Mouse (Mus musculus) hindbrain, embryonic 11.5 days (tissue): Measurements from ENCODE around the gene Yjefn3. TPM values are rescaled to one million over a fixed set of nuclear protein-coding genes. Genes with fewer than 3 reads are reported as not detected.

ENCODE experiments used
- ATAC-seq: fragments of 200-750 bp; cut with Nextera tagmentation; 2 replicates; pipeline ENCODE4 v1.8.0; 2017; ENCODE audit warnings: mild to moderate bottlenecking, moderate TSS enrichment, moderate library complexity; ENCODE audit not compliant: low FRiP score
- DNase-seq: peaks from one replicate; pipeline ENCODE4 v3.0.0-alpha.2; 2015; ENCODE audit warnings: low spot score
- H3K27ac ChIP-seq: fragments of 300-500 bp; sonication (generic); 2 replicates; pipeline ENCODE4 v1.5.1; 2014; ENCODE audit warnings: mild to moderate bottlenecking, low read depth, low read length
- H3K27me3 ChIP-seq: fragments of 300-500 bp; sonication (generic); 2 replicates; pipeline ENCODE4 v1.6.1; 2014; ENCODE audit warnings: mild to moderate bottlenecking, low read length, moderate library complexity, mixed read lengths; ENCODE audit not compliant: control insufficient read depth, insufficient read depth
- H3K36me3 ChIP-seq: fragments of 300-500 bp; sonication (generic); 2 replicates; pipeline ENCODE4 v1.6.1; 2014; ENCODE audit warnings: mild to moderate bottlenecking, low read length, moderate library complexity, mixed read lengths; ENCODE audit not compliant: control insufficient read depth, insufficient read depth
- H3K4me1 ChIP-seq: fragments of 300-500 bp; sonication (generic); replicated peaks from 2 replicates; pipeline ENCODE4 v1.6.1; 2014; ENCODE audit warnings: low read length, mixed read lengths; ENCODE audit not compliant: control insufficient read depth, insufficient read depth
- H3K4me2 ChIP-seq: fragments of 300-500 bp; sonication (generic); replicated peaks from 2 replicates; pipeline ENCODE4 v1.6.1; 2014; ENCODE audit warnings: mild to moderate bottlenecking, low read depth, low read length
- H3K4me3 ChIP-seq: fragments of 300-500 bp; sonication (generic); 2 replicates; pipeline ENCODE4 v1.5.1; 2014; ENCODE audit warnings: low read depth, low read length
- H3K9ac ChIP-seq: fragments of 300-500 bp; sonication (generic); 2 replicates; pipeline ENCODE4 v1.6.1; 2014; ENCODE audit warnings: low read depth, low read length
- H3K9me3 ChIP-seq: fragments of 300-500 bp; sonication (generic); 2 replicates; pipeline ENCODE4 v1.6.1; 2016; ENCODE audit warnings: low read length; ENCODE audit not compliant: control insufficient read depth
- WGBS: fragments of 180-500 bp; shearing (Covaris S2); extraction: QIAGEN DNeasy Blood & Tissue Kit; methylation state at CpG from one replicate; pipeline ENCODE4 v1.1.7; 2014; 5-methylcytosine and 5-hydroxymethylcytosine counted together
- polyA plus RNA-seq: library from polyadenylated mRNA; unstranded; fragments of >200 nt; fragmentation: Nextera tagmentation; extraction: Ambion mirVana; gene quantifications from 2 replicates; pipeline ENCODE4 v1.2.1, GENCODE M21; 2014

Yjefn3 gene
- polyA plus RNA-seq, 1 experiment from 2014 or later = 6.1 TPM

DNA sequence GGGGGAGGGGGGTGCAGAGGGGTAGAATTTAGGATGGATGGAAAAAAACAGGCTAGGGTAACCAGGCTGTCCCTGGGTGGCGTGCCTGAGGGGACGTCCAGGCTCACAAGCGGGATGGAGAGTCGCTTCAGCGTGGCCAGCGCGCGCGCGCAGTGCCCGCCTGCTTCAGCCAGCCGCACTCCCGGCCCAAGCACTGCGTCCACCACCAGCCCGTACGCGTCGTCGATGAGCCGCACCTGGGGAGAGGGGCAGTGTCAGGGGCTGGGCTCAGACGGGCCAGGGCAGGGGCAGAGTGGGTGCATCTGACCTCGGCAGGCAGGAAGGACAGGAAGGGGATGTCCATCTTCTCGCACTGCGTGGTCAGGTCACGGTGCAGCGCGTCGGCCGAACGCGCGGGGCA, 13.6 kb downstream of the Yjefn3 start:
- Histone ChIP-seq H3K27ac (no peak overlapping the region), H3K9me3 (no peaks in the 10 kb centered on the region), H3K4me2 (no peak overlapping the region; the same call in 1 of the 2 replicates), H3K9ac (no peak overlapping the region), H3K4me3 (peak overlapping the region; percentile 10; the same call in 1 of the 2 replicates), H3K36me3 (0 out of 2 replicates have a peak, but pooled peaks cover 3% of the 10 kb centered on the region), H3K4me1 (peaks cover 11% of the 10 kb centered on the region), H3K27me3 (peaks cover 67% of the 10 kb centered on the region)
- ATAC-seq (no peak), DNase-seq (peak; percentile 55)
- WGBS = 5% methylated on average over 32 of the region's 32 CpGs

DNA sequence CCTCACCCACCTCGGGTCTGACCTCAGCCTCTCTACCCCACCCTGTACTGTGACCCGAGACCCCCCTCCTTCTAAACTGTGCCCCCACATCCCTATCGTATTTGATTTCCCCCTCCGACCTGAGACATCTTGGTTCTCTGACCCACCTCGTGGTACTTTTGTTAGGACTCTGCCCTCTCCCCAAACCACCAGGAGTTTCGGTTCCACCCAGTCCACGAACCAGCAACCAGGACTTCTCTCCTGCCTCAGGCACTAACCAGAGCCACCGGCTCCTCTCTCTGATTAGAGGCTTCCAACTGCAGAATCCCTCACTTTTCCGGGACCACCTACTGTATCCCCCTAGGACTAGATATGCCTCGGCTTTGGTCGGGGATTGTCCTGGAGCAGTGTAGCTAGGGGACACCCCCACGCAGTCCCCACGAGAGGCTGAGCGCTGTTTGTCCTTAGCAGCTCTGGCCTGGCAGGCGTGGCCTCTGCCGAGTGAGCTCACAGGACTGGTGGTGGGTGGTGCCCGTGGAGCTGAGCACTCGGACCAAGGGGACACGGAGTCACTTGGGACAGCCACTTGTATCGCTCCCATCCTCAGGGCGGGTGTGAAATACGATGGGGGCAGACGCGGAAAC, 14.2 kb downstream of the Yjefn3 start:
- WGBS = 10% methylated on average over 24 of the region's 24 CpGs
- Histone ChIP-seq H3K9ac (no peak overlapping the region), H3K4me1 (peaks cover 11% of the 10 kb centered on the region), H3K27me3 (peaks cover 73% of the 10 kb centered on the region), H3K27ac (no peak overlapping the region), H3K36me3 (no peaks in the 10 kb centered on the region), H3K4me2 (no peak overlapping the region; the same call in 1 of the 2 replicates), H3K9me3 (no peaks in the 10 kb centered on the region), H3K4me3 (peak overlapping the region; percentile 10; the same call in 1 of the 2 replicates)
- DNase-seq (peak; percentile 40), ATAC-seq (no peak)

DNA sequence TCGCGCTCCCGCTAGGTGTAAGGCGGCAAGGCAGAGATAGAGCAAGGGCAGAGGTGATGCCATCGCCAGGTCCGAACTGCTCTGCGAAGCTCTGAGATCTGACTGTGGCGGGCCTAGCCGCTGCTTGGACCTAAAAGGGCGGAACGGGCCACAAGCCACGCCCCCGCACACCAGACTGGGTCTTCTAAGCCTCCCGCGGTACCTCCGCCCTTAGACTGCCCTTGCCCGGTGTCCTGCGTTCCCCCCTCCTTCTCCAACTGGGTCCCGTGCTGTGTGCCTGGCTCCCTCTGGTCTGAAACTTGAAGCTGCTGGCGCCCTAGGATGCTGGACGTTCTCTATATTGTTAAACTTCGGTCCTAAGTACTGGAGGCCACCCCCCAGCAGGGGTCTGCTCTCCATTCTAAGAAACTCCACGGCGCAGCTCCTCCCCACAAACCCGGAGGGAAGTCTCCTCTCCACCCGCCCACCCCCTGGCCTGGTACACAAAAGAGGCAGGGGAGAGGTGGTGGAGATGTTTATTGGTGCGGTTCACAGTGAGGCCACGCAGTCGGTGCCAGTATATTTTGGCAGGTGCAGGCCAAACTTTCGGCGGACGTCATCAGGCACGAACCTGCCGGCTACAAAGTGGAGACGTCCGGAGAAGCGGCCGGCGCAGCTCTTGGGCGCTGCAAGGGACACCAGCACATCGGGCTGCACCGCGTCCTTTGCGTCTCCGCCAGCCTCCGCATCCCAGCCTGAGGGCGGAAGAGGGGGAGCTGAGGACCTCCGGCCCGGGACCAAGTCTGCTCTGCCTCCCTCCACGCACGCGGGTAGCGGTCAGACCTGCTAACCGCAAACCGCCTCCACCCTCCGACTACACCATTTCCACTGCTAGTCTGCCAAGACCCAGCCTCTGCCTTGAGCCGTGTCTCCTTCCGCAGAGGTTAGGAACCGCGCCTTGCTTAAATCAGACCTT, 14.9 kb downstream of the Yjefn3 start, which contains the start of gene Cilp2:
Gene Cilp2, minus strand, starts transcription at position 399 of the 955 bp plus-strand sequence.
- H3K4me2 ChIP-seq = peak within 1 kb of the TSS; percentile 12; the same call in 1 of the 2 replicates
- H3K9me3 ChIP-seq = no peaks in the 10 kb centered on the region
- peaks cover 80% of the 10 kb centered on the region for H3K27me3 ChIP-seq
- H3K27ac ChIP-seq = no peak within 1 kb of the TSS
- peaks cover 11% of the 10 kb centered on the region for H3K4me1 ChIP-seq
- peak; percentile 58 for DNase-seq
- H3K9ac ChIP-seq = no peak within 1 kb of the TSS
- H3K4me3 ChIP-seq = peak within 1 kb of the TSS; percentile 10; the same call in 1 of the 2 replicates
- no peaks in the 10 kb centered on the region for H3K36me3 ChIP-seq
- no peak for ATAC-seq
- WGBS = 2% methylated on average over 57 of the region's 60 CpGs

DNA sequence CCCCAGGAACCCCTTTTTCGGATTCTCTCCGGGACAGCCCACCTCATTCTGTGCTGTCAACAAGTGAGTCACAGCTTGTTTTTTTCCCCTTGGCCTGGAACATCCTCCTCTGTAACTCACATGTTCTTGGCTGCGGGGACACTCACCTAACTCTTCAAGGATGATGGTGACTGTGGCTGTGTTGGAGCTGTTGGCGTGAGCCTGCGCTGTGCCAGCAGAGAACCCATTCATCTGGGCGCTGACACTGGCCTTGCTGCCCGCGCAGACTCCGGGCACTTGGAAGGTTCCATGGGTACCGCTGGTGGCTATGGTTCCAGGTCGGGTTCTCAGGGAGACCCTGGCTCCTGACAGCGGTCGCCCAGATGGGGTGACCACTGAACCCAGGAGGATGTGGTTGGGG, 18.4 kb downstream of the Yjefn3 start:
- Histone ChIP-seq H3K27ac (no peak overlapping the region), H3K4me1 (peaks cover 14% of the 10 kb centered on the region), H3K9ac (no peak overlapping the region), H3K4me3 (no peak overlapping the region), H3K27me3 (peaks cover 100% of the 10 kb centered on the region), H3K9me3 (no peaks in the 10 kb centered on the region), H3K4me2 (no peak overlapping the region), H3K36me3 (no peaks in the 10 kb centered on the region)
- no peak for ATAC-seq
- 52% methylated on average over 13 of the region's 13 CpGs for WGBS
- no peak for DNase-seq

DNA sequence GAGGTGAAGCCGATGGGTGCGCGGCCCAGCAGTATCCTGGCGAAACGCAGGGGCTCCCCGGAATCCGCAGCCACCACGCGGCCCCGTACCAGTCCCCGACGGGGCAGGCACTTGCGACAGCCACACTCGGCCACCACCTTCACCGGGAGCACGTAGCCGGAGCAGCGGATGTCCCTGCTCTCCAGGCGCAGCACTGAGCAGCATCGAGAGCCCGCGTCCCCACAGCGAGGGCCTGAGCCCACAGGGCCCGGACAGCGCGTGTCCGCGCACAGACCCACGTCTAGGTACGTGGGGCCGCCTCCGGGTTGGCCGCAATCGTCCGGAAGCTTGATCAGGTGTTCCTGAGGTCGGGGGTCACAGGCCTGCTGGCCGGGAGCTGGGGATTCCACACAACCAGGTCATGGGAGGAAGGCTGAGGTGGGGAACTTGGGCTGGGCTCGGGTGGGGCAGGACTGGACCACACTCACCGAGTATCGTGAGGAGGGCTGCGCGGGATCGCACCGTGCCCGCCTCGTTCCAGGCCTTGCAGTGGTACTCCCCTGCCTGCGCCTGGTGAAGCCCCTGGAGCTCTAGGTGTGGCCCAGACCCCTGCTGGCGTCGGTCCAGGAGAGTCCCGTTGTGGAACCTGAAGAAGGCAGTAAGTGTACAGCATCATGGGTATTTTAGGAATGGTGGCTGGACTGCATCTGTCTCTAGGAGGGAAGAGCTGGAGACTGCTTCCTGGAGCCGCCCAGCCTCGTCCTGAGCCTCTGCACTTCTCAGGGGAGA, 19.5 kb downstream of the Yjefn3 start:
- peaks cover 8% of the 10 kb centered on the region; the same call in 1 of the 2 replicates for H3K4me1 ChIP-seq
- ATAC-seq (no peak), DNase-seq (peak; percentile 17)
- H3K4me3 ChIP-seq = peak overlapping the region; percentile 34
- no peak overlapping the region for H3K9ac ChIP-seq
- H3K9me3 ChIP-seq = no peaks in the 10 kb centered on the region
- no peaks in the 10 kb centered on the region for H3K36me3 ChIP-seq
- 16% methylated on average over 52 of the region's 52 CpGs for WGBS
- no peak overlapping the region for H3K4me2 ChIP-seq
- H3K27ac ChIP-seq = no peak overlapping the region
- H3K27me3 ChIP-seq = peaks cover 94% of the 10 kb centered on the region

DNA sequence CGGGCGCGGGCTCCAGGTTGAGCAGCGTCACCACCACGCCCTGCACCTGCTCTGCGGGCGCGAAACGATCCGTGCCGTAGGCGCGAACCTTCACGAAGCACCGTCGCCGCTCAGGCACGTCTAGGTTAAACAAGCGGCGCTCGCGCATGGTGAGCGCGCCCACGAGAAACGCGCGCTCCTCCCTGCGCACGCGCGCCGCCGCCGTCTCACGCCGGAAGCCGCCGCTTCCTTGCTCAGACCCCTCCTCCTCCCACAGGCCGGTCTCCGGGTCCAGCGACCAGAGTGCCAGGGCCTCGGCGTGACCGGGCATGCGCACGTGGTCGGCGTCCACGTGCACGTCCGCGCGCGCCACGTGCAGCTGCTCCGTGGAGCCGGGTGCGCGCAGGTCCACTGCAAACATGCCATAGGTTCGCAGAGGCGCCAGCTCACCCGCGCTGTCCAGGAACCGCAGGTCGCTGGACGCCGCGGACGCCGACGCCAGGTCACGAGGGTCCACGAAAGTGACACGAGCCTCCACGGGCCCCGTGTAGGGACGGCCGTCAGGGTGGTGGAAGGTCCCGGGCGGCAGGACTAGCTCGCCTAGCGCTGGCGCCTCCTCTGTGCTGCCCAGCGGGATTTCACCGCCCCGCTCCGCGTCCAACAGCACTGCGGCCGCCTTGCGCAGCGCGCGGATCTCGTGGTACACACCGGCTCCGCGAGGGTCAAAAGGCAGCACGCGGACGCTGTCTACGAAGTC, 20.3 kb downstream of the Yjefn3 start:
- Histone ChIP-seq H3K27ac (no peak overlapping the region), H3K9me3 (no peaks in the 10 kb centered on the region), H3K4me2 (peak overlapping the region; percentile 39), H3K4me3 (peak overlapping the region; percentile 34), H3K36me3 (no peaks in the 10 kb centered on the region), H3K4me1 (peaks cover 8% of the 10 kb centered on the region; the same call in 1 of the 2 replicates), H3K27me3 (peaks cover 87% of the 10 kb centered on the region), H3K9ac (peak overlapping the region; percentile 40; the same call in 1 of the 2 replicates)
- peak; percentile 57 for ATAC-seq
- peak; percentile 77 for DNase-seq
- 6% methylated on average over 81 of the region's 103 CpGs for WGBS

DNA sequence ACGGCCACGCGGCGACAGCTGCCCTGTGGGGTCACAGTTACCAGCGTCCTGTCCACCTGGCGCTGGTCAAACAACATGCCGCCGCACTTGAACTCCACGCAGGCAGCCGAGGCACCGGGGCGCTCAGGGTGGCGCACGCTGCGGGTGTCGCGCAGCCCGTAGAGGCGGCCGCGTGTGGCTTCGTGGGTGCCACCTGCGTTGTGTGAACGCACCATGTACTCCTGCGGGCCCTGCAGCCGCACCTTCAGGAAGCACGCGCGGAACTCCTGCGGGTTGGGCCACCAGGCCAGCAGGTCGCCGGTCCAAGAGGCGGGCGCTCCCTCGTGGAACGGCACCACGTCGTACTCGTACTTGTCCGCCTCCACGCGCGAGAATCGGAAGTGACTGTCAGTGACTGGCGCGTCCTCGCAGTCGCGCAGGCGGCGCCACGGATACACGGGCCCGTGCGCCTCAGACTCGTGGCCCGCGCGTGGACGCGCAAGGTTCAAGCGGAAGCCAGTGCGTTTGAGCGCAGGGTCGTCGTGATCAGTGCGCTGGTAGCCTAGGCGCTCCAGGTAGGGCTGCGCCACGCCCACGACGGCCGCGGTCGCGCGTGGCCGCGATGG, 21.1 kb downstream of the Yjefn3 start:
- Histone ChIP-seq H3K9me3 (no peaks in the 10 kb centered on the region), H3K27ac (no peak overlapping the region), H3K4me1 (peaks cover 8% of the 10 kb centered on the region; the same call in 1 of the 2 replicates), H3K36me3 (no peaks in the 10 kb centered on the region), H3K4me2 (peak overlapping the region; percentile 39), H3K27me3 (peaks cover 79% of the 10 kb centered on the region), H3K4me3 (peak overlapping the region; percentile 34), H3K9ac (no peak overlapping the region)
- ATAC-seq (peak; percentile 15), DNase-seq (peak; percentile 29)
- 21% methylated on average over 76 of the region's 79 CpGs for WGBS
